Mouse (Mus musculus) heart, embryonic 16.5 days (tissue): ENCODE results near the gene Sh3bgrl3. TPM values are rescaled to one million over a fixed set of nuclear protein-coding genes. Genes with fewer than 3 reads are reported as not detected.
A peak's percentile ranks its signal among the peaks of the same experiment; 100 is the strongest.

Experiments used
- ATAC-seq: fragments of 200-750 bp; cut with Nextera tagmentation; replicated peaks from 2 replicates; pipeline ENCODE4 v1.8.0; 2017; ENCODE audit warnings: moderate number of reproducible peaks; ENCODE audit not compliant: insufficient read depth, low FRiP score; ENCODE audit errors: extremely low read depth
- H3K27ac ChIP-seq: fragments of 300-500 bp; sonication (generic); 2 replicates; pipeline ENCODE4 v1.5.1; 2014; ENCODE audit warnings: mild to moderate bottlenecking, low read length, control low read depth, moderate library complexity
- H3K27me3 ChIP-seq: fragments of 300-500 bp; sonication (generic); 2 replicates; pipeline ENCODE4 v1.6.1; 2014; ENCODE audit warnings: low read length, mixed read lengths; ENCODE audit not compliant: control insufficient read depth, insufficient read depth
- H3K36me3 ChIP-seq: fragments of 300-500 bp; sonication (generic); 2 replicates; pipeline ENCODE4 v1.6.1; 2014; ENCODE audit not compliant: control insufficient read depth, insufficient read depth
- H3K4me1 ChIP-seq: fragments of 300-500 bp; sonication (generic); 2 replicates; pipeline ENCODE4 v1.6.1; 2014; ENCODE audit warnings: low read length, mixed read lengths; ENCODE audit not compliant: control insufficient read depth, insufficient read depth
- H3K4me2 ChIP-seq: fragments of 300-500 bp; sonication (generic); 2 replicates; pipeline ENCODE4 v1.6.1; 2014; ENCODE audit warnings: low read depth, mild to moderate bottlenecking, control low read depth, low read length
- H3K4me3 ChIP-seq: fragments of 300-500 bp; sonication (generic); 2 replicates; pipeline ENCODE4 v1.5.1; 2014; ENCODE audit warnings: mild to moderate bottlenecking, control low read depth, low read length
- H3K9ac ChIP-seq: fragments of 300-500 bp; sonication (generic); 2 replicates; pipeline ENCODE4 v1.6.1; 2014; ENCODE audit warnings: low read length, control low read depth
- H3K9me3 ChIP-seq: fragments of 300-500 bp; sonication (generic); replicated peaks from 2 replicates; pipeline ENCODE4 v1.6.1; 2016; ENCODE audit warnings: low read length; ENCODE audit not compliant: control insufficient read depth
- WGBS: fragments of 180-500 bp; shearing (Covaris S2); extraction: QIAGEN DNeasy Blood & Tissue Kit; methylation state at CpG from one replicate; pipeline ENCODE4 v1.1.7; 2014; 5-methylcytosine and 5-hydroxymethylcytosine counted together
- polyA plus RNA-seq: library from polyadenylated mRNA; unstranded; fragments of >200 nt; fragmentation: Nextera tagmentation; extraction: Ambion mirVana; gene quantifications from 2 replicates; pipeline ENCODE4 v1.2.1, GENCODE M21; 2015

Sh3bgrl3 gene
- polyA plus RNA-seq, 1 experiment from 2014 or later = 218 TPM

DNA sequence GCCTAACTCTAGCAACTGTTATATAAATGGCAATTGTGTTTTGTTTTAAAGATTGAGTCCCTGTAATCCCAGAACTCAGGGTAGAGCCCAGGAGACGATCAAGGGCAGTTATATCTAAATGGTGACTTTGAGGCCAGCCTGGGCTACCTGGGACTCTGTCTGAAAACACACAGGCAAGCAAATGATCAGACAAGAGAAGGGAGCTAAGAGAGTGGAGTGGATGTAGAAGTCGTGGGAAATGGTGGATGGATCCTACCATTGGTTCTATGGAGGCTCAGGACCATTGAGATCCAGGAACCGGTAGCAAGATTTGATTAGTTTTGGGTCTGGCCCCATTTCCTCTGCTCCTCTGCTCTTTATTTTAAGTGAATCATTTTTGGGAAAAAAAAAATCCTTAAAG, 32.5 kb downstream of the Sh3bgrl3 start:
- no peaks in the 10 kb centered on the region for H3K36me3 ChIP-seq
- H3K27ac ChIP-seq = no peak overlapping the region
- no peak overlapping the region for H3K9ac ChIP-seq
- no peak for ATAC-seq
- no peak overlapping the region for H3K4me3 ChIP-seq
- H3K9me3 ChIP-seq = no peaks in the 10 kb centered on the region
- H3K4me1 ChIP-seq = no peaks in the 10 kb centered on the region
- H3K27me3 ChIP-seq = no peaks in the 10 kb centered on the region
- 86% methylated on average over 3 of the region's 3 CpGs for WGBS
- H3K4me2 ChIP-seq = no peak overlapping the region

GRCm38 (mm10) chr4:134094923-134095547, 33.6 kb downstream of the Sh3bgrl3 start, which contains the start of gene Cd52:
Gene Cd52, minus strand, starts transcription at chr4:134095082.
- Histone ChIP-seq H3K9me3 (no peaks in the 10 kb centered on the region), H3K4me2 (no peak within 1 kb of the TSS), H3K27me3 (no peaks in the 10 kb centered on the region), H3K4me3 (no peak within 1 kb of the TSS), H3K36me3 (no peaks in the 10 kb centered on the region), H3K27ac (no peak within 1 kb of the TSS), H3K9ac (no peak within 1 kb of the TSS), H3K4me1 (no peaks in the 10 kb centered on the region)
- 53% methylated on average over 3 of the region's 3 CpGs for WGBS
- ATAC-seq = no peak

- Histone ChIP-seq H3K9me3 (no peaks in the 10 kb centered on the region), H3K4me3 (no peak overlapping the region), H3K9ac (no peak overlapping the region), H3K27ac (no peak overlapping the region), H3K36me3 (no peaks in the 10 kb centered on the region), H3K4me1 (no peaks in the 10 kb centered on the region), H3K4me2 (no peak overlapping the region), H3K27me3 (no peaks in the 10 kb centered on the region)
- ATAC-seq = no peak
- 78% methylated on average over 7 of the region's 7 CpGs for WGBS
Observed at GRCm38 (mm10) chr4:134094004-134094564, 34.5 kb downstream of the Sh3bgrl3 start.

- H3K4me2 ChIP-seq = no peak overlapping the region
- H3K4me3 ChIP-seq = no peak overlapping the region
- H3K36me3 ChIP-seq = no peaks in the 10 kb centered on the region
- no peaks in the 10 kb centered on the region for H3K4me1 ChIP-seq
- ATAC-seq = no peak
- no peak overlapping the region for H3K27ac ChIP-seq
- H3K9ac ChIP-seq = no peak overlapping the region
- H3K9me3 ChIP-seq = no peaks in the 10 kb centered on the region
- no peaks in the 10 kb centered on the region for H3K27me3 ChIP-seq
- 70% methylated on average over 6 of the region's 6 CpGs for WGBS
Observed at GRCm38 (mm10) chr4:134092382-134093288, 36.0 kb downstream of the Sh3bgrl3 start.

GRCm38 (mm10) chr4:134091225-134091529, 37.4 kb downstream of the Sh3bgrl3 start:
- Histone ChIP-seq H3K4me2 (no peak overlapping the region), H3K27me3 (no peaks in the 10 kb centered on the region), H3K9ac (no peak overlapping the region), H3K27ac (no peak overlapping the region), H3K36me3 (no peaks in the 10 kb centered on the region), H3K4me3 (no peak overlapping the region), H3K9me3 (no peaks in the 10 kb centered on the region), H3K4me1 (0 out of 2 replicates have a peak, but pooled peaks cover 2% of the 10 kb centered on the region)
- 78% methylated on average over 6 of the region's 6 CpGs for WGBS
- no peak for ATAC-seq

DNA sequence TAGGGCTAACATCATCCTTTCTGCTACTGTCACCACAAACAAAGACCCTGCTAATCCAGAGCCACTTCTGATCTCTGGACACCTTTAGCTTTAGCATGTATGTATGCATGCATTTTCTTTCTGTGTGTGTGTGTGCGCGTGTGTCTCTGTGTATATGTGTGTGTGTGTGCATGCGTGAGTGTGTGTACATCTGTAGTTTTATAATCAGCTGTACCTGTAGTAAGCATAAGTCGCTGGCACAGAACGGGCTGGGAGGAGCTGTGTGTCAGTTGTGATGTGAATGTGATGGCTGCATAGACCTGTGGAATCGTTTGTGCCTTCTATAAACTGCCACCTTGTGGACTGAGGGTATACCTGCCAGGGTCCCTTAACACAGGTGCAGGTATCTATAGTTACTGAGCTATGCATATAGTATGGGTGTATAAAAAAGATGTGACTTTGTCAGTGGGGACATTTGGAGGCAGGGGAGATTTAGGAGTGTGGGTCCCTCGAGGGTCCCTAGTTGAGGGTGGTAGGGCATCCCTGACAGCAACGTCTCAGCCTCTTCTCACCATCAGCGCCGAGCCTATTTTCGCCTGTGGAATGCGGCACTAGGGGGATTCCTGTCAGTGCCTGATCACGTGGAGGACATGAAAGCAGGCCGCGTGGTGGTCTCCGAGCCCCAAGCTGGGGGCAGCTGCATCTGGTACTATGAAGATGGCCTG, 37.9 kb downstream of the Sh3bgrl3 start:
- H3K4me3 ChIP-seq = no peak overlapping the region
- ATAC-seq = no peak
- H3K4me1 ChIP-seq = 0 out of 2 replicates have a peak, but pooled peaks cover 2% of the 10 kb centered on the region
- no peak overlapping the region for H3K4me2 ChIP-seq
- no peaks in the 10 kb centered on the region for H3K9me3 ChIP-seq
- H3K27me3 ChIP-seq = no peaks in the 10 kb centered on the region
- no peak overlapping the region for H3K27ac ChIP-seq
- H3K9ac ChIP-seq = no peak overlapping the region
- H3K36me3 ChIP-seq = no peaks in the 10 kb centered on the region
- WGBS = 53% methylated on average over 16 of the region's 16 CpGs

DNA sequence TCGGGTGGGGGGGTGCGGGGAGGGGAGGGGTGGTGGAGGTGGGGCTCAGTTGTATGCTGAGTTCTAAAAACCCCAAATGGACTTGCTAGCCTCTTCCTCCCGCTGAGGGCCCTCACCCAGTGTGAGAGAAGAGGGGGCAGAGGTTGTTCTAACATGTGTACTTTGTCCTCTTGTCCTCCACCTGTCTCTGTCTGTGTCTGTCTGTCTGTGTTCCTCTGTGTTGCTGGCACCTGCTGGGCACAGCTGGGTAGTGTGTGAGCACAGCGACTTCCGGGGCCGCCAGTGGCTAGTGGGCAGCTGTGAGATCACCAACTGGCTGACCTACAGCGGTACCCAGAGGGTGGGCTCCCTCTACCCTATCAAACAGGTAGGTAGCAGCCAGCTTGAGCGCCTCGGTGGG, 39.6 kb downstream of the Sh3bgrl3 start:
- no peak for ATAC-seq
- Histone ChIP-seq H3K9ac (no peak overlapping the region), H3K27ac (no peak overlapping the region), H3K4me3 (no peak overlapping the region), H3K27me3 (no peaks in the 10 kb centered on the region), H3K36me3 (no peaks in the 10 kb centered on the region), H3K9me3 (peaks cover 3% of the 10 kb centered on the region; the same call in 1 of the 2 replicates), H3K4me1 (0 out of 2 replicates have a peak, but pooled peaks cover 2% of the 10 kb centered on the region), H3K4me2 (no peak overlapping the region)
- 68% methylated on average over 9 of the region's 9 CpGs for WGBS

DNA sequence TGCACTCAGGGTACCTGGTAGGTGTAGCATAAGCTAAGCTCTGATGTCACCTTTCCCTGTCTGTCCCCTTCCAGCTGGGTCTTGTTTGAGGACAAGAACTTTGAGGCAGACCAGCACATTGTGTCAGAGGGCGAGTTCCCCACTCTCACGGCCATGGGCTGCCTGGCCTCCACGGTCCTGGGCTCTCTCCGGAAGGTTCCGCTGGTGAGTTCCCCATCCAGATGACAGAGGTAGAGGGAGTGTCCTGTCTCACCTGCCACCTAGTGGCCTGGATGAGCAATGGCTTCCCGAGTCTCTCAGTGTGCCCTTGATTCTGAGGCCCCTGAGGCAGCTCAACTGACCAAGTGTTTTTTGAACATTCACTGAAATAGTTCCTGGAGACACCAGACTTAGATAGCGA, 41.2 kb downstream of the Sh3bgrl3 start:
- 0 out of 2 replicates have a peak, but pooled peaks cover 2% of the 10 kb centered on the region for H3K27me3 ChIP-seq
- H3K4me1 ChIP-seq = 0 out of 2 replicates have a peak, but pooled peaks cover 2% of the 10 kb centered on the region
- H3K9ac ChIP-seq = no peak overlapping the region
- H3K36me3 ChIP-seq = no peaks in the 10 kb centered on the region
- H3K4me3 ChIP-seq = no peak overlapping the region
- WGBS = 20% methylated on average over 7 of the region's 7 CpGs
- 0 out of 2 replicates have a peak, but pooled peaks have one; percentile 52 for ATAC-seq
- no peak overlapping the region for H3K27ac ChIP-seq
- peaks cover 3% of the 10 kb centered on the region; the same call in 1 of the 2 replicates for H3K9me3 ChIP-seq
- 0 out of 2 replicates have a peak overlapping the region, but pooled peaks have one; percentile 28 for H3K4me2 ChIP-seq
